Mouse (Mus musculus) urinary bladder, postnatal 25 days (tissue): ENCODE measurements around the gene Olfr745.

ENCODE experiments used
- DNase-seq: peaks from one replicate; pipeline ENCODE4 v3.0.0; 2022; ENCODE audit warnings: low spot score

The Olfr745 gene

GRCm38 (mm10) chr14:50639088-50639487 lies at the start of gene Olfr745:
Gene Olfr745 (plus strand): TSS chr14:50639388.
- no peak for DNase-seq

DNA sequence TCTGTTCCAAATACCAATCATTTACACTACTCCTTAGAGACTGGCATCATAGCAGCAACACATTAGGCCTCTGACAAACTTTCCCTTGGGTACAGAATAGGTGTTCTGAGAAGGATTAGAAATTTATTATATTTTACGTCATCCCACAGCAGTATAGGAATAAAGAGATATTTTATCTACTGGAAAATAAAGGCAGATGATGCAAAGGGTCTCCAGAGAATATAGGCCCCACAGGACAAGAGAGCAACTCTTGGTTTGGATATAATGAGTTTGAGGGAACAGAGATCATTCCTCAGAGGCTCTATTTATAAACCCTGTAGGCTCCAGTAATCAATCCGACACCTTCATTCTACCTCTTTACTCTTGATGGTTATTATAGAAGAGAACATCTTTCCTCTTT lies 24.6 kb upstream of the Olfr745 start, which contains the start of gene Olfr744:
Gene Olfr744 (plus strand): TSS at position 301 of the 400 bp plus-strand sequence.
- no peak for DNase-seq

DNA sequence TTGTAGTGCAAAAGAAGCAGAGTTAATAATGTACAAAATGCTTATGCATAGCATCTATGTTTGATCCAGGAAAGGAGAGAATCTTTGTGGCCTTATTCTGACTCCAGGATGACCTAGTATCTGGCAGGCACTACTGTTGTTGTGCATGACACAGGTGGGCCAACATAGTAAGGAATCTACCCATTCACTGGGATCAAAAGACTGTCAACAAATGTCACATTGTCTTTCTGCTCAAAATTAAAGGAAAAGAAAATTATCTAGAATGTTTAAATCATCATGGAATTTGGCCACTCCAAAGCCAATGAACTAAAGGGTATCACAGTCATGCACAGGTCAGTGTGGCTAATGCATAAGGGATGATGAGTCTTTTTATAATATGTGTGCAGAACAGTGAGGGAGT lies 7.6 kb downstream of the Olfr745 start, which contains the start of gene Olfr746:
Gene Olfr746 (plus strand): TSS at position 301 of the 400 bp plus-strand sequence.
- no peak for DNase-seq

DNA sequence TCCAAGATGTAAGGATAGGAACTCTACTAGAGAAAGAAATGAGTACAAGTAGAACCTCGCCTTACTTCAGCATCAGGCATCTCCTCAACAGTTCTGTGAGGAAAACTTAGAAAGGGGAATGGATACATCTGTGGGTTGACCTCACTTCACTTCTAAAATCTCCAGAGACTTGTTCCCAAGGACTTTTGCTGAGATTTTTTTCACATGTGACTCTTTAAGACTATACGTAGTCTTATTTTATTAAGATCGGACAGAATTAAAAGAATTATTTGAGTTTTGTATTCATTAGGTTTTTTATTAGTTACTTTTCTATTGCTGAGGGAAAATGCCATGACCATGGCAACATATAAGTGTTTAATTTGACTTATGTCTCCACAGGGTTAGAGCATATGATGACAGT lies 53.9 kb downstream of the Olfr745 start, which contains the start of gene Olfr747:
Gene Olfr747 (minus strand): TSS at position 101 of the 400 bp plus-strand sequence.
- DNase-seq, result no peak
